Mouse (Mus musculus) lung, postnatal 36 days (tissue): Measurements from ENCODE around the gene Haus3.
A peak's percentile ranks its signal among the peaks of the same experiment; 100 is the strongest.

ENCODE experiments used
- DNase-seq: peaks from one replicate; pipeline ENCODE4 v3.0.0; 2022; ENCODE audit warnings: mixed read lengths

The Haus3 gene

DNA sequence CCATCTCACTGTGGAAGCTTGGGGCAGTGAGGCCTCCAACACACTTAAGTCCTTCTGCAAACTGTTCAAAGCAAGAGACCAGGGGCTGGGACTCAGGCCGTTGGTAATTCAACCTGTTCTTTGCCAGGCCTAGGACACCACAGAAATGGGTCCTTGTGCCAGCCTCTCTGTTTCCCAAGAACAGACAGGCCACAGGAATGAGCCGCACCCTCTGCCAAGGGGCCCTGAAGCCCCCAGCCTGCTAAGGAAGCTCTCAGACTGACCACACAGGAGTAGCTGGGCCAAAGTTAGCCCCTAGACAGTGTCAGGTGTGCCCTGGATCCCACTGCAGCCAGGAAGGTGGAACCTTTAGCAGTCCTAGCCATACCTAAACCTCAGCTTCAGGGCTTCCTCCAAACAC is 17.1 kb upstream of the Haus3 start:
- no peak for DNase-seq

DNA sequence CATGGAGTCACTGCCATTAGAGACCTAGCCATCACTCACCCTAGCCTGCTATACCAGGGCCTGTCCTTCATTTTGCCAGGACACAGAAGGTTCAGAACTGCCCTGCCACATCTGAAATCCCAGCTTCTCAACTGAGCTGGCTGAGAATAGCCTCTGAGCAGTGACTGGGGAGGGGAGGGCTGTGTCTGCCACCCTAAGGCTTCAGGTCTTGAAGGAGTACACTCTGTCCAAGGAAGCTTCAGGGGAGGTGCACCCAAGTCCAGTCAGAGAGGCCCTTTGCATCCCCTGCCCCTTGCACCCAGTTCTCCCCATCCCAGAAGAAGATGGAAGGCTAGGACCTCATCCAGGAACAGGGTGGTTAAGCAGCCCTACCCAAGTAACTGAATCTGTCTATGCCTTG is 16.5 kb upstream of the Haus3 start:
- DNase-seq: no peak

- no peak for DNase-seq
Observed at GRCm38 (mm10) chr5:34185051-34185580, 15.8 kb upstream of the Haus3 start.

DNA sequence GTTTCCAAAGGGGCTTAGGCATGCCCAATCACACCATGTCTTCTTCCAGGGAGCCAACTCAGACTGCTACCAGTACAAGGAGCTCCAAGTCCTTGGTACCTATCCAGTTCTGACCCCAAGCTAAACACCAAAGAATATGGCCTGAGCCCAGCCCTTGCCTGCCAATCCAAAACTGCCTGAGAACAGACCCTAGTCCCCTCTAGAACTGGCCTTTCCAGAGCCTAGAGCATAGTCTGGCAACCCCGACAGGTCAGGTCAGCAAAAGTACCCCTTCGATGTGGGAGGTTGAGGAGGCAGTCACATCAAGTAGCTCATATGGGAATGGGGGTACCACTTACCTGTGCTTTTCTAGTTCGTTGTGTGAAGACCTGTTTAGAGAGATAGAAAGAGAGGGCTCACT is 14.6 kb upstream of the Haus3 start:
- no peak for DNase-seq

DNA sequence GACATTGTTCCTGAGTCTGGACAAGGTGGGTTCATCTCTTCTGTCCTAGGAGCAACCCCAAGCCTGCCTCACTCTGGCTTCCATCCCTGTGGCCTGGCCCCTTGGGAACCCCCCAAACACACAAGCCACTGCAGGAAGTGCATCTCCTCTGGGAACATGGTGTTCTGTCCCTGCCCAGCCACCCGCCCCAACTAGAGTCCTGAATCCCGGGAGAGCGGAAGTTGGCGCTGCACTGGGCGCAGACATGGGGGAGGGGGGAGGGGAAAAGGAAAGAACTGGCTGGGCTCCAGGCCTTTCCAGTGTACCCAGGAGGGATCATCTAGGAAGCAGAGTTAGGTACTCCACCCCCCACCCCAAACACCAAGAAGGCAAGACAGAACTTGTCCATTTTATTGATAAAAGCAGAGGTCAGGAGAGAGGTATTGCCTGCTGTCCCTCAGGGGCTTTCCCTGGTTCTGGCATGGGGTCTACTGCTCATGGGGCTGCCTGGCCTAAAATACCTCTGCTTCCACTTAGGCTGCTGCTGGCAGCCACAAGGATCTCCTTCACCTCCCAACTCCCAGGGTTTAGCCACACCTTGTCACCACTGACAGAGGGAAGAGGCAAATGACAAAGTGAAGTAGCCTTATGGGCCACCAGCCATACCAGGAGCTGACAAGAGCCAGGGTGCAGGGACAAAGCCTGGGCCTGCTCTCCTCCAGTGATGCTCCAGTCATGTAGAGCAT is 14.0 kb upstream of the Haus3 start:
- DNase-seq: peak; percentile 90

- DNase-seq: peak; percentile 75
Observed at GRCm38 (mm10) chr5:34182486-34182885, 13.2 kb upstream of the Haus3 start.

- DNase-seq: no peak
Observed at GRCm38 (mm10) chr5:34177821-34178220, 8.5 kb upstream of the Haus3 start.

DNA sequence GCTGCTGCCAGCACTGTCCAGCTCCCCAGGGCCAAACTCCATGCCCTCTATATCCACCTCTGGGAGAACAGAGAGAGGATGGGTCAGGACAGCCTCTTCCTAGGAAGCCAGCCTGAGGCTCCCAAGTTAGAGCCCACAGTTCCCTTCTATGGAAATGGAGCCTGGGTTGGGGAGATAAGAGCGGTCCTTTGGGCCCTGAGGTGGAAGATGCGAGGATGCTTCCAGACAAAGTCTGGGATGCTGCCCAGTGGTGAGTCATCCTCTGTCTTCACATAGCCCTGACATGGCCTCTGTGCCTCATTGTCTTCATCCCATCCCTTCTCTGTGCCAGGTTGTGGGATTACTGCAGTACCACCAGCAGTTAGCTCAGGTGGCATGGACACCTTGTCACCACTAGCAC is 7.8 kb upstream of the Haus3 start:
- DNase-seq: no peak

GRCm38 (mm10) chr5:34176691-34177090 is 7.4 kb upstream of the Haus3 start:
- DNase-seq: no peak

GRCm38 (mm10) chr5:34175403-34175694 is 6.0 kb upstream of the Haus3 start:
- DNase-seq: no peak

GRCm38 (mm10) chr5:34174550-34175402 is 5.4 kb upstream of the Haus3 start:
- DNase-seq: no peak

DNA sequence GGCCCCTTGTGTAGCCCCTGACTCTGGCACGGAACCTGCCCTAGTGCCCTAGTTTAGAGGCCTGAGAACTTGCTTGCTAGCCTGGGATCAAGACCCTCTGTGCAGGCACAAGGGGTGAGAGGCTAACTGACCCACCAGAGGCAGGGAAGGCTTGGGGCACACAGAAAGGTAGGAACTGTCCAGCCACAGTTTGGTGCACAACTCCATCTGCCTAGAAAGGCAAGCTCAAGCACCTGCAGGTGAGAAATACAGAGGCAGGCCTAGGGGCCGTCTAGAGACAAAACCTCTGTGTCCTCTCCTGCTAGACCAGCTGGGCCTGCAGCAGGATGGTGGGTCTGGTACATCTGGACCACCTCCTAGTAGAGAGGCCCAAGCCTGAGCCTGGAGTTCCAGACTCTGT is 4.7 kb upstream of the Haus3 start:
- DNase-seq: no peak

DNA sequence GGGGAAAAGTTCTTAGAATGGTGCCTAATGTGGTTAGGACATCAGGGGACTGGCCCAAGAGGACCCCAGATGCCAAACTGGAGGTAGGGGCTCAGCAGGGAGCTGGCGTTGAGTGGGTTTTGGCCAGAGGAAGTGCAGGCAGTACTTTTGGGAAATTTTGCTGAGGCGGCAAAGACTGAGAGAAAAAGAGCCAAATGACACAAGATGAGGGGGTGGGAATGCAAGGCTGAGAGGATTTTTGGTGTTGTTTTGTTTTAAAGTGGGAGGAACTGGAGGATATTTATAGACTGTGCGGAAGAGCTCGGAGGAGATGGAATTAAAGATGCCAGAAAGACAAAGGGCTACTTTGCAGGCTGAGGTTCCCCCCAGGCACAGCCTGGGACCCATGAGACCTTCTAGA is 1.4 kb upstream of the Haus3 start:
- no peak for DNase-seq

GRCm38 (mm10) chr5:34169954-34170353 is 627 bp upstream of the Haus3 start:
- no peak for DNase-seq

DNA sequence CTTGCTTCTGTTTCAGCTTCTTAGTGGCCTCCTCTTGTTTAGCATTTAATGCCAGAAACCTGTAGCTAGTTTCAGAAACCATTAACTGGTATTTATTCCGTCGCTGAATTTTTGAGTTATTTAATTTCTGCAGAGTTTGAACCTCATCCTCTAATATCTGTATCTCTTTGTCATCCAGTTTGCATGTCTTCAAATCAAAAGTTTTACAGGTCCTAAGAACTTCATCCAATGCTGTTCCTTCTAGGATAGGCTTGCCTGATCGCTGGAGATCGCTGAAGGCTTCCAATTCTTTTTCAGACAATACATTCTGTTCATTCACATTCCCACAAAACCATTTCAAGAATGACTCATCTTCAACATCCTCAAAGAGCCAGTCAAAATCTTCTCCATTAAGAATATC is 1.5 kb downstream of the Haus3 start:
- DNase-seq: no peak

- DNase-seq: no peak
Observed at GRCm38 (mm10) chr5:34165793-34166192, 3.5 kb downstream of the Haus3 start.

- no peak for DNase-seq
Observed at GRCm38 (mm10) chr5:34148476-34148875, 20.9 kb downstream of the Haus3 start.

- DNase-seq: peak; percentile 8
Observed at GRCm38 (mm10) chr5:34147554-34147953, 21.8 kb downstream of the Haus3 start.

DNA sequence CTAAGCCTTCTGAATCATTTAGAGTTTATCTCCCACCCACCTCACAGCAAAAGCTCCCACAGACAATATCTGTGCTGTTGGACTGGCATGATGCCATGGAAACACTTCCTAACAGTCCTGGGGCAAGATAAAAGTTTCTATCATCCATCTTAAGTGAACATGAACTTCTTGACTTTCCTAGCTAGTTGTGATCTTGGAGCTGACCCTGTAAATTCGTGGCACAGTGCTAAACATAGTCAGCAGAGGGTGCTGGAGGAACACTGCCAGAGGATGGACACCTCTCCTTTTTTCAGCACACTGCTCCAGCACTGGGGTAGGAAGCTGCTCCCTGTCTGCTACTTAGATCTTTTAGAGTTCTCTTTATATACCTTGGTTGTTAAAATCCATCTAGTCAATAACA is 29.6 kb downstream of the Haus3 start:
- peak; percentile 60 for DNase-seq

GRCm38 (mm10) chr5:34132731-34133130 is 36.6 kb downstream of the Haus3 start:
- no peak for DNase-seq

DNA sequence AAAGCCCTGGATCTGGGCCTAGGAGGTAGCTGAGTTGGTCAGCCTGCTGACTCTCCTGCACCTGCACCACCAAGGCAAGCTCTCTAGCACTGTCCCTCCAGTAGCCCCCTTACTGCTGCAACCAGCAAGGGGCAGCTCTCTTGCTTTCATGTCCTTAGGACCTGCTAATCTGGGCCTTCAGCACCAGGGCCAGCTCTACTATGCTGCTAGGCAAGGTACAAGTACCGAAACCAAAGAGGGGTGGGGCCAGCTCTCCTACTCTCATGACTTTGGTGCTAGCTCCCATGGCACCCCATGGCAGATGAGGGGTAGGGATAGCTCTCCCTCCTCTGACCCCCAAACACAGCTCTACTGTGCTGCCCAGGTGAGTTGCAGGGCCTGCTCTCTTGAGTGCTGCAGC is 45.2 kb downstream of the Haus3 start:
- no peak for DNase-seq

DNA sequence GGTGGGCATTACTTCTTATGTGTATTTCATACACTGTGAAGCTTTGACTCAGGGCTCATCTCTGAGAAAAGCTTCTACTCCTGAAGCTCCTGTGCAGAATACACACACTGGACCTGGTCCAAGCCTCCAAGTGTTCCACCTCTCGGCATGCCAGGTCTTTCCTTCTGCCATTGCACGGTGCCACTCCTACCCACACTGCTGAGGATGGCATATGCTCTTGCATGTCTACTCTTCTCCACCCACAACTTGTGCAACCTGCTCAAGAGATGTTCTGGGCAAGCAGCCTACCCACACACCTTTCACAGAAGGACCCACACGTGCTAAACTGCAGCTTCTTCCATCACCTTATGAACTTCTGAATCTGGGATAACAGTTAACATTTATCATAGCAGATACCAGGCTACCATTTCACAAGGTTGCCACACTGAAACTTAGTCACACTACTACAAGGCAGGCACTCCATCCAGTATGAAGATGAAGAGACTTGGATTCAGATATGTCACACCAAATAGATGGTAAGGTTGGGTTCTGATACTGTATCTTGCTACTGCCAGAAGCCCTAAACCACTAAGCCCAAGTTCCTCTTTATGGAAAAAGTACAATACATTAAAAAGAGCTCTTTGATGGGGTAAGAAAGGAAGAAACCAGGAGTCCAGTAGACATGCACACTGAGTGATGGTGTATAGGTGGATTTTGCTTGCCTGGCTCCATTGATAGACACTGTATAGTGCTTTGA is 50.0 kb downstream of the Haus3 start:
- no peak for DNase-seq

DNA sequence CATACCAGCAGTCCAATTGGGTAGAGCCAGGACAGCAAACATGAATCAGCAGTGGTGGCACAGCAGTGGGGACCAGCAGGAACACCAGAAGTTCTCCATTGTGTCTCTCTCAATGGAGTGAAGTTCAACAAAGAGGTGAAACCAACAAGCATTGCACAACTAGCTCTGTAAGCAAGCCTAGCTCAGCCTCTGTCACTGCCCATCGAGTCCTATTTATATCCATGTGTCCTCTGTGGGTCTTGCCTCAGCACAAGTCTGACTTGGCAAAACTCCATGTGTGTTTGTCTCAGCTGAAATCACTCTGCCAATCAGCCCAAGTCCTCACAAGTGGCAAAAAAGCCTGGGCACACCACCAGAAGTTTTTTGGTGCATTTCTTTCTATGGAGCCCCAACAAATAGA is 63.6 kb downstream of the Haus3 start:
- DNase-seq: peak; percentile 49
